Mouse (Mus musculus) limb, embryonic 13.5 days (tissue): ENCODE measurements around the gene Glyr1. TPM values are rescaled to one million over a fixed set of nuclear protein-coding genes. Genes with fewer than 3 reads are reported as not detected.

Source experiments
- ATAC-seq: fragments of 200-750 bp; cut with Nextera tagmentation; 2 replicates; pipeline ENCODE4 v1.8.0; 2017; ENCODE audit warnings: low read depth, moderate number of reproducible peaks, moderate TSS enrichment; ENCODE audit not compliant: low FRiP score
- H3K27ac ChIP-seq: fragments of 300-500 bp; sonication (generic); 2 replicates; pipeline ENCODE4 v1.5.1; 2015; ENCODE audit warnings: inconsistent platforms, mild to moderate bottlenecking, moderate library complexity
- H3K27me3 ChIP-seq: fragments of 300-500 bp; sonication (generic); 2 replicates; pipeline ENCODE4 v1.6.1; 2015; ENCODE audit warnings: mild to moderate bottlenecking, inconsistent platforms
- H3K36me3 ChIP-seq: fragments of 300-500 bp; sonication (generic); 2 replicates; pipeline ENCODE4 v1.6.1; 2015; ENCODE audit warnings: inconsistent platforms, mild to moderate bottlenecking, moderate library complexity
- H3K4me1 ChIP-seq: fragments of 300-500 bp; sonication (generic); 2 replicates; pipeline ENCODE4 v1.6.1; 2015; ENCODE audit warnings: inconsistent platforms
- H3K4me2 ChIP-seq: fragments of 300-500 bp; sonication (generic); replicated peaks from 2 replicates; pipeline ENCODE4 v1.6.1; 2015; ENCODE audit warnings: inconsistent platforms, mild to moderate bottlenecking, moderate library complexity
- H3K4me3 ChIP-seq: fragments of 300-500 bp; sonication (generic); 2 replicates; pipeline ENCODE4 v1.5.1; 2015; ENCODE audit warnings: moderate library complexity, mild to moderate bottlenecking, inconsistent platforms
- H3K9ac ChIP-seq: fragments of 300-500 bp; sonication (generic); 2 replicates; pipeline ENCODE4 v1.6.1; 2015; ENCODE audit warnings: mild to moderate bottlenecking, inconsistent platforms
- H3K9me3 ChIP-seq: fragments of 300-500 bp; sonication (generic); 2 replicates; pipeline ENCODE4 v1.6.1; 2016; ENCODE audit warnings: inconsistent platforms
- WGBS: fragments of 180-500 bp; shearing (Covaris S2); methylation state at CpG from one replicate; pipeline ENCODE4 v1.1.7; 2015; 5-methylcytosine and 5-hydroxymethylcytosine counted together
- polyA plus RNA-seq: library from polyadenylated mRNA; unstranded; fragments of >200 nt; fragmentation: Nextera tagmentation; extraction: Ambion mirVana; gene quantifications from 2 replicates; pipeline ENCODE4 v1.2.1, GENCODE M21; 2015

The Glyr1 gene
- polyA plus RNA-seq, 1 experiment from 2014 or later: 150 TPM

DNA sequence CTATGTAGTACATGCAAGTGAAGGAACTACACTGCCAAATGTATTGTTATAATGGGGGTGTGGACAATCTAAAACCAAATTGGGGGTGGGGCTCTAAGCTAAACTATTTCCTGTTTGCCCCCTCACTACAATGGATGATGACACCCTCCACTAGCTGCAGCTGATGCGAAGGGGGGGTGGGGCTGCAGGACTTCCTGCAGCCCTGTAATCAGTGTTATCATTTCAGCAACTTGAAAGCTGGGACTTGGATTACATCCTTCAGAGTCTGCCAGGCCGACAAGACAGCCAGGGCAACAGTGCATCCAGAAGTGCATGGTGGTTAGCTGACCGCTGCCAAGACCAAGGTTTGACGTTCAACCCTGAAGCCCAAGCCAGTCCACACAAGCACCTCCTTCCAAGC is 78.0 kb downstream of the Glyr1 start:
- no peaks in the 10 kb centered on the region for H3K9me3 ChIP-seq
- H3K4me1 ChIP-seq: no peaks in the 10 kb centered on the region
- no peaks in the 10 kb centered on the region for H3K36me3 ChIP-seq
- ATAC-seq: no peak
- H3K27ac ChIP-seq: no peak overlapping the region
- no peak overlapping the region for H3K4me2 ChIP-seq
- H3K27me3 ChIP-seq: no peaks in the 10 kb centered on the region
- WGBS: 75% methylated on average over 4 of the region's 4 CpGs
- no peak overlapping the region for H3K4me3 ChIP-seq
- H3K9ac ChIP-seq: no peak overlapping the region

DNA sequence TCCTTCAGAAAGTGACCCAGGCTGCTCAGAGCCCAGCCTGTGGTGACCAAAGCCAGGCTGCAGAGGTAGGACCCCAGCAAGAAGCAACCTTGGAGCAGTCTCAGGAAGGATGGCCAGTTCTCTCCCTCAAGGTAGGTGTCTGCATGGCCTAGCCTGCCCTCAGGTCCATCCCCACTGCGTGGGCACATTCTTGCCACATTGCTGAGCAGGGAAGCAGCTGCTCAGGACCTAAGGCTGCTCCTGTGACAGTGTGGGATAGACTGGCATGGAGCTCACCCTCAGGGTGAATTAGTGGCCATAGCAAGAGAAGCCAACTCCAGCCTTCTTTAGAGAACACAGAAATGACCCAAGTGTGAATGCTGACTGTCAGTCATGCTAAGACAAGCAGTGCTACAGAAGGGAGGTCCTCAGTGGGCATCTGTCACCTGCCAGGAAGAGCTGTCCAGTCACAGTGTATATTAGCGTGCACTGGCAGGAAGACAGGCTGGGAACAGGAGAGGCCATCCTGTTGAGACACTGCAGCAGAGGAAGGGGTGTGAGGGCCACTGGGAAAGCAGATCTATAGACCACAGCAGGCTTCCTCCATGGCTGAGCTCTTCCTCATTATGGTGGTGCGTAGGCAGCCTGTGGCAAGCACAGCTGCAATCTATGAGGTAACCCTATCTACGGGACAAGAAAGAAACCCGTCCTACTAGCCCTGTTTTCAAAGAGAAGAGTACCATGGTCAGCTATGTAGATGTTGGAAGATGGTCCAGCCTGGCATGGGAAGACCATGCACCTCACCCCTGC is 80.4 kb downstream of the Glyr1 start:
- Histone ChIP-seq H3K4me3 (no peak overlapping the region), H3K27ac (no peak overlapping the region; the same call in 1 of the 2 replicates), H3K36me3 (no peaks in the 10 kb centered on the region), H3K4me1 (peaks cover 5% of the 10 kb centered on the region), H3K9ac (no peak overlapping the region), H3K27me3 (no peaks in the 10 kb centered on the region), H3K9me3 (no peaks in the 10 kb centered on the region), H3K4me2 (no peak overlapping the region)
- no peak for ATAC-seq
- WGBS: 81% methylated on average over 5 of the region's 5 CpGs

DNA sequence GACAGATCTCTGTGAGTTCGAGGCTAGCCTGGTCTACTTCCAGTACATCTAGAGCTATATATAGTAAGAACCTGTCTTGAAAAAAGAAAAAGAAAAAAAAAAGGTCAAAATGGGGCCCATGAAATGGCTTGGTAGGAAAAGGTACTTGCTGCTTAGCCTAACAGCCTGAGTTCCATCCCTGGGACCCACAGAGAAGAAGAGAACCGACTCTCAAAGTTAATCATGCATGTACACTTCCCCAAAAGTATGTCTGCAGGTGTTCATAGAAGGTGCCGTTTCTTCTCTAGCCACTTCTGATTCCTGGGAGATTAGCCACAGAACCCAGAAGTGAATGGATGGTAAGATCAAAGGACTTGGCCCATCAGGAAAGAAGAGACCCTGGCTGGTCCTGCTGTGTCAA is 81.2 kb downstream of the Glyr1 start:
- Histone ChIP-seq H3K4me2 (no peak overlapping the region), H3K27ac (no peak overlapping the region), H3K27me3 (no peaks in the 10 kb centered on the region), H3K9me3 (no peaks in the 10 kb centered on the region), H3K36me3 (no peaks in the 10 kb centered on the region), H3K4me1 (peaks cover 6% of the 10 kb centered on the region), H3K9ac (no peak overlapping the region), H3K4me3 (no peak overlapping the region)
- WGBS: 81% methylated on average over 3 of the region's 3 CpGs
- no peak for ATAC-seq

DNA sequence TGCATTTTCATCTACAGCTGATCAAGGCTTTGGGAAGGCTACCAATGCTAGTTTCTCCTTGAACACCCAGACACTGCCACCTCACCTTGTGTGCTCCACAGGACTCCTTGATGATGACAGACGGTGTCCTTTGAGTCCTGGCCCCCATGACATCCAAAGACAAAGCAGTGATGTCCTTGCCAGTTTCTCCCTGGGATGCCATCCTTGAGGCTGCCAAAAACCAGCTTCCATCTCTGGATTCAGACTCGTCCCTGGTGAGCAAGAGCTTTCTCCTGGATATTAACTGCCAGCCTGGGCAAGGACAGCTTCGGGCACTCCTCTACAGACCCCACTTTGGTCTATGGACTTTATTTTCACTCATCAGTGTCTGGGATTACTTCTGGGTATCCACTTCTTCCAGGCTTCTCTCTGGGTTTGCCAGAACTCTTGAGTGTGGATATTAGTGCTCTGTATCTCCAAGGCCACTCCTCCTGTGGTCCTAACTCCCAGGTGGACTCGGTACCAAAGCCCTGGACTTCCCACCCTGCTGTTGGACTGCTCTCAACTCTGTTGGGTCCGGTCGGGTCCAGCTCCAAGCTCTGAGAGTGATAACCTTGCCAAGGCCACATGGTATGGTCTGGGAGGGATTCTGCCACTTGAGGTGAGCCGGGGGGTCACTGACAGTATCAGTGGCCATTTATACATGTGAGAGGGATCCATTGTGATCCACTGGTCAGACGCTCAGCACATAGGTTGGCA is 84.1 kb downstream of the Glyr1 start:
- peak overlapping the region; percentile 79 for H3K4me2 ChIP-seq
- no peak overlapping the region for H3K9ac ChIP-seq
- 89% methylated on average over 8 of the region's 8 CpGs for WGBS
- no peaks in the 10 kb centered on the region for H3K27me3 ChIP-seq
- H3K4me3 ChIP-seq: peak overlapping the region; percentile 94; the same call in 1 of the 2 replicates
- no peaks in the 10 kb centered on the region for H3K36me3 ChIP-seq
- ATAC-seq: no peak
- H3K9me3 ChIP-seq: no peaks in the 10 kb centered on the region
- no peak overlapping the region for H3K27ac ChIP-seq
- peaks cover 21% of the 10 kb centered on the region for H3K4me1 ChIP-seq

DNA sequence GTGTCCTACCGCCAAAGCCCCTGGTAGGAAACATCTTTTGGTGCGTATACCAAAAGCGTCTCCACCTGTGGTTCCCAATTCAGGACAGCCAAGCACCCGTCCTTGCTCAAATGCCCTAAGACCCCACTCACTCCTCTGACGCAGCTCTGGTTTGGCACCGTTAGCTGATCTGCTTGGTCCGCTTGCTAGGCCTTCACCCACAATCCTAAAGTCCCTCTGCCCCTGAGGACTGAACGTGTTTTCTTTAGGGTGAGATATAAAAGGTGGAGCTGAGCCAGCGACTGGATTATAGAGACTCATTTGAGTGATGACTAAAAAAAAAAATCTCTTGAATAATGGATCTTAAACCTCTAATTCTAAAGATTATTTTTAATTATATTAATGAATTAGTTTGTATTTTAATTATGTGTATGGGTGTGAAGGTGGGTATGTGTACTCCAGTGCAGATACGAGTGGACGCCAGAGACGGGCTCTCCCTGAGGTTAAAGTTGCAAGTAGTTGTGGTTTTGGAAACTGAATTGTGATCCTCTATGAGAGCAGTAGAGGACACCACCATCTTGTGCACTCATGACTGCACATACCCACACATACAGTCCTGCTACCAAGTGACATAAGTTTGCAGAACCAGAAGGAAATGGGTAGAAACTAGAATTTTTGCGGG is 84.8 kb downstream of the Glyr1 start:
- Histone ChIP-seq H3K4me1 (peaks cover 21% of the 10 kb centered on the region), H3K9me3 (no peaks in the 10 kb centered on the region), H3K9ac (peak overlapping the region; percentile 89), H3K27me3 (no peaks in the 10 kb centered on the region), H3K27ac (peak overlapping the region; percentile 79), H3K36me3 (peaks cover 6% of the 10 kb centered on the region), H3K4me3 (peak overlapping the region; percentile 94), H3K4me2 (peak overlapping the region; percentile 79)
- ATAC-seq: peak; percentile 4; the same call in 1 of the 2 replicates
- WGBS: 23% methylated on average over 13 of the region's 13 CpGs

Other genes with a start within 250 kb of the Glyr1 start
- 0.75 and 1.2 TPM in 2 replicates for gene 4930562C15Rik, start 214.4 kb downstream of the Glyr1 start, polyA plus RNA-seq
- 41.1 and 42.1 TPM in 2 replicates for gene Ubald1, start 169.5 kb downstream of the Glyr1 start, polyA plus RNA-seq
- gene Mgrn1, start 163.6 kb downstream of the Glyr1 start, polyA plus RNA-seq: 98.9 and 102 TPM in 2 replicates
- gene Nudt16l1, start 111.1 kb downstream of the Glyr1 start, polyA plus RNA-seq: 178 and 182 TPM in 2 replicates
- gene Anks3, start 85.7 kb downstream of the Glyr1 start, polyA plus RNA-seq: 76.2 and 76.4 TPM in 2 replicates
- gene Sept12, start 52.0 kb downstream of the Glyr1 start, polyA plus RNA-seq: not detected in 2 replicates
- 4.1 and 4.8 TPM in 2 replicates for gene Smim22, start 42.6 kb downstream of the Glyr1 start, polyA plus RNA-seq
- gene Rogdi, start 36.3 kb downstream of the Glyr1 start, polyA plus RNA-seq: 63.6 and 67.4 TPM in 2 replicates
- 21.6 and 22.8 TPM in 2 replicates for gene Ubn1, start 194 bp upstream of the Glyr1 start, polyA plus RNA-seq
- gene Ppl, start 82.6 kb upstream of the Glyr1 start, polyA plus RNA-seq: 5.5 and 5.8 TPM in 2 replicates
- gene Sec14l5, start 97.2 kb upstream of the Glyr1 start, polyA plus RNA-seq: 0.06 and 0.10 TPM in 2 replicates
- 15.5 and 16.5 TPM in 2 replicates for gene Nagpa, start 154.1 kb upstream of the Glyr1 start, polyA plus RNA-seq
- gene AU021092, start 172.4 kb upstream of the Glyr1 start, polyA plus RNA-seq: 1.7 and 2.0 TPM in 2 replicates
- 34.0 and 35.8 TPM in 2 replicates for gene Alg1, start 183.8 kb upstream of the Glyr1 start, polyA plus RNA-seq
- 19.4 and 21.7 TPM in 2 replicates for gene Eef2kmt, start 206.1 kb upstream of the Glyr1 start, polyA plus RNA-seq